ENCODE assay signal across 8 mouse cellular contexts in genomic region chr8:45999138-45999783, GRCm38 (mm10). TPM values are rescaled to one million over a fixed set of nuclear protein-coding genes. Genes with fewer than 3 reads are reported as not detected.
DNase-seq lines count a peak whose midpoint lies in the region; ATAC-seq and TF ChIP-seq lines count a peak whose summit lies in the region.

TSS of gene Lrp2bp (plus strand) at chr8:45999303.

- peak within 1 kb of the TSS; percentile 96 for H3K27ac ChIP-seq in heart, embryonic 11.5 days (ENCODE audit: low read depth, low read length)
- H3K27ac ChIP-seq in MEL (ENCODE audit: control insufficient read depth, low read depth, low read length), result peak within 1 kb of the TSS; percentile 74
- H3K27ac ChIP-seq in forebrain, embryonic 13.5 days, result peak within 1 kb of the TSS; percentile 97
- H3K27ac ChIP-seq in kidney, embryonic 14.5 days (ENCODE audit: low read depth, low read length), result peak within 1 kb of the TSS; percentile 95
- H3K27ac ChIP-seq in lung, postnatal 0 days (ENCODE audit: low read length), result peak within 1 kb of the TSS; percentile 94
- H3K27ac ChIP-seq in stomach, embryonic 16.5 days (ENCODE audit: low read length), result peak within 1 kb of the TSS; percentile 98

- H3K4me3 ChIP-seq in heart, embryonic 11.5 days (ENCODE audit: low read depth, low read length), result peak within 1 kb of the TSS; percentile 58
- peak within 1 kb of the TSS; percentile 71 to 86 for H3K4me3 ChIP-seq in MEL (ENCODE audit: control insufficient read depth in 1 of 2, insufficient read depth in 1 of 2, low read depth in 2 of 2, low read length in 2 of 2)
- peak within 1 kb of the TSS; percentile 52 for H3K4me3 ChIP-seq in forebrain, embryonic 13.5 days
- peak within 1 kb of the TSS; percentile 43 for H3K4me3 ChIP-seq in kidney, embryonic 14.5 days (ENCODE audit: low read length)
- H3K4me3 ChIP-seq in lung, postnatal 0 days (ENCODE audit: low read depth, low read length), result peak within 1 kb of the TSS; percentile 53
- H3K4me3 ChIP-seq in stomach, embryonic 16.5 days (replicated peaks; ENCODE audit: low read length), result peak within 1 kb of the TSS; percentile 50

- peaks cover 8% of the 10 kb centered on the region for H3K36me3 ChIP-seq in heart, embryonic 11.5 days (ENCODE audit: control insufficient read depth, insufficient read depth, low read length)
- H3K36me3 ChIP-seq in MEL (ENCODE audit: control insufficient read depth in 1 of 2, insufficient read depth in 2 of 2, low read length in 2 of 2), result peaks cover 21 to 23% of the 10 kb centered on the region in 2 experiments
- peaks cover 24% of the 10 kb centered on the region for H3K36me3 ChIP-seq in forebrain, embryonic 13.5 days (ENCODE audit: poor library complexity, severe bottlenecking)
- H3K36me3 ChIP-seq in kidney, embryonic 14.5 days (ENCODE audit: control insufficient read depth, insufficient read depth, low read length), result peaks cover 22% of the 10 kb centered on the region
- H3K36me3 ChIP-seq in lung, postnatal 0 days (ENCODE audit: insufficient read depth, low read length), result 0 out of 2 replicates have a peak, but pooled peaks cover 4% of the 10 kb centered on the region
- H3K36me3 ChIP-seq in stomach, embryonic 16.5 days (ENCODE audit: control insufficient read depth, insufficient read depth, low read length), result no peaks in the 10 kb centered on the region

- WGBS in heart, embryonic 11.5 days (ENCODE audit: insufficient replicate concordance), result 5% methylated on average over 22 of the region's 22 CpGs
- WGBS in forebrain, embryonic 13.5 days, result 3% methylated on average over 22 of the region's 22 CpGs
- 1% methylated on average over 22 of the region's 22 CpGs for WGBS in kidney, embryonic 14.5 days
- WGBS in lung, postnatal 0 days, result 1% methylated on average over 22 of the region's 22 CpGs
- 2% methylated on average over 22 of the region's 22 CpGs for WGBS in stomach, embryonic 16.5 days

- ATAC-seq in heart, embryonic 11.5 days (replicated peaks; ENCODE audit: insufficient number of reproducible peaks, low FRiP score, low TSS enrichment), result peak; percentile 29; the same call in 1 of the 2 replicates
- ATAC-seq in forebrain, embryonic 13.5 days, result no peak
- peak; percentile 21 for ATAC-seq in kidney, embryonic 14.5 days (ENCODE audit: low FRiP score, low TSS enrichment)
- peak; percentile 31 for ATAC-seq in lung, postnatal 0 days
- ATAC-seq in stomach, embryonic 16.5 days (ENCODE audit: insufficient read depth, low FRiP score), result peak; percentile 37; the same call in 1 of the 2 replicates

- peak within 1 kb of the TSS; percentile 74 for H3K9ac ChIP-seq in heart, embryonic 11.5 days (ENCODE audit: low read depth, low read length)
- peak within 1 kb of the TSS; percentile 75 for H3K9ac ChIP-seq in MEL (ENCODE audit: control insufficient read depth, low read depth, low read length, poor library complexity, severe bottlenecking)
- H3K9ac ChIP-seq in forebrain, embryonic 13.5 days, result peak within 1 kb of the TSS; percentile 86
- peak within 1 kb of the TSS; percentile 76 for H3K9ac ChIP-seq in kidney, embryonic 14.5 days (ENCODE audit: low read depth, low read length)
- peak within 1 kb of the TSS; percentile 71 for H3K9ac ChIP-seq in lung, postnatal 0 days (replicated peaks; ENCODE audit: low read depth)
- peak within 1 kb of the TSS; percentile 84 for H3K9ac ChIP-seq in stomach, embryonic 16.5 days (ENCODE audit: low read length)

- intact Hi-C loops in heart, postnatal 36 days (cut with DNase I), result loop anchor here (2.0 kb wide), 2 partner anchors 24 to 152 kb away; partner anchors contain the start of genes 1700029J07Rik, Cfap97 and Ufsp2

- no peak for TF ChIP-seq EP300 in MEL (IDR thresholded peaks at IDR 0.05; ENCODE audit: low read depth in 1 of 2, low read length in 2 of 2)
- TF ChIP-seq EP300 in lung, postnatal 0 days (IDR thresholded peaks at IDR 0.05), result no peak

- TF ChIP-seq CTCF in MEL (IDR thresholded peaks at IDR 0.05 in 2 of 3, conservative IDR thresholded peaks at IDR 0.05 in 1 of 3; ENCODE audit: control insufficient read depth in 1 of 3, insufficient read depth in 1 of 3, low read depth in 2 of 3, low read length in 3 of 3, poor library complexity in 1 of 3, severe bottlenecking in 1 of 3), result no peak
- peak; percentile 45; the same call in 1 of the 2 replicates for TF ChIP-seq CTCF in lung, postnatal 0 days (IDR thresholded peaks at IDR 0.05)

- no peak for TF ChIP-seq POLR2A in MEL (IDR thresholded peaks at IDR 0.05; ENCODE audit: control insufficient read depth in 1 of 2, insufficient read depth in 1 of 2, low read depth in 1 of 2, low read length in 2 of 2, poor library complexity in 1 of 2)

- peaks cover 8% of the 10 kb centered on the region for H3K79me2 ChIP-seq in MEL (ENCODE audit: control insufficient read depth, insufficient read depth, low read length, poor library complexity)

- no peak for DNase-seq in heart, postnatal 36 days
- no peak for DNase-seq in MEL (ENCODE audit: low read depth, low spot score)
- DNase-seq in lung, postnatal 0 days (ENCODE audit: low spot score), result peak; percentile 73
- DNase-seq in MN1 (ENCODE audit: low spot score), result no peak

- TF ChIP-seq RAD21 in MEL (IDR thresholded peaks at IDR 0.05; ENCODE audit: low read depth, low read length), result no peak

- H3K4me1 ChIP-seq in heart, embryonic 11.5 days (ENCODE audit: control insufficient read depth, insufficient read depth, low read length), result peaks cover 5% of the 10 kb centered on the region; the same call in 1 of the 2 replicates
- peaks cover 11 to 19% of the 10 kb centered on the region in 2 experiments; a peak in 3 of 4 replicates for H3K4me1 ChIP-seq in MEL (ENCODE audit: control insufficient read depth in 1 of 2, insufficient read depth in 2 of 2, low read length in 2 of 2)
- H3K4me1 ChIP-seq in forebrain, embryonic 13.5 days, result peaks cover 17% of the 10 kb centered on the region
- H3K4me1 ChIP-seq in kidney, embryonic 14.5 days (ENCODE audit: control insufficient read depth, insufficient read depth, low read length), result no peaks in the 10 kb centered on the region
- peaks cover 9% of the 10 kb centered on the region for H3K4me1 ChIP-seq in lung, postnatal 0 days (ENCODE audit: insufficient read depth, low read depth, low read length)
- H3K4me1 ChIP-seq in stomach, embryonic 16.5 days (ENCODE audit: control insufficient read depth, insufficient read depth, low read length), result 0 out of 2 replicates have a peak, but pooled peaks cover 3% of the 10 kb centered on the region

- H3K27me3 ChIP-seq in heart, embryonic 11.5 days (ENCODE audit: control insufficient read depth, insufficient read depth, low read length), result no peaks in the 10 kb centered on the region
- no peaks in the 10 kb centered on the region for H3K27me3 ChIP-seq in MEL (ENCODE audit: control insufficient read depth in 1 of 2, insufficient read depth in 2 of 2, low read length in 2 of 2)
- no peaks in the 10 kb centered on the region for H3K27me3 ChIP-seq in forebrain, embryonic 13.5 days
- H3K27me3 ChIP-seq in kidney, embryonic 14.5 days (ENCODE audit: control insufficient read depth, insufficient read depth, low read length), result no peaks in the 10 kb centered on the region
- no peaks in the 10 kb centered on the region for H3K27me3 ChIP-seq in lung, postnatal 0 days (replicated peaks; ENCODE audit: insufficient read depth, low read length)
- H3K27me3 ChIP-seq in stomach, embryonic 16.5 days (ENCODE audit: control insufficient read depth, insufficient read depth, low read length), result no peaks in the 10 kb centered on the region

- no peaks in the 10 kb centered on the region for H3K9me3 ChIP-seq in heart, embryonic 11.5 days (replicated peaks; ENCODE audit: control insufficient read depth, low read length)
- H3K9me3 ChIP-seq in MEL (replicated peaks; ENCODE audit: insufficient read depth, low read length), result no peaks in the 10 kb centered on the region
- no peaks in the 10 kb centered on the region for H3K9me3 ChIP-seq in forebrain, embryonic 13.5 days (replicated peaks)
- no peaks in the 10 kb centered on the region for H3K9me3 ChIP-seq in kidney, embryonic 14.5 days (ENCODE audit: control insufficient read depth, low read length)
- H3K9me3 ChIP-seq in lung, postnatal 0 days (ENCODE audit: low read length), result no peaks in the 10 kb centered on the region
- H3K9me3 ChIP-seq in stomach, embryonic 16.5 days (replicated peaks; ENCODE audit: control insufficient read depth, low read length), result no peaks in the 10 kb centered on the region

- H3K4me2 ChIP-seq in heart, embryonic 11.5 days, result peak within 1 kb of the TSS; percentile 86
- H3K4me2 ChIP-seq in forebrain, embryonic 13.5 days, result peak within 1 kb of the TSS; percentile 71
- peak within 1 kb of the TSS; percentile 64 for H3K4me2 ChIP-seq in kidney, embryonic 14.5 days (replicated peaks; ENCODE audit: low read depth, low read length)
- H3K4me2 ChIP-seq in lung, postnatal 0 days (replicated peaks; ENCODE audit: low read depth, low read length), result peak within 1 kb of the TSS; percentile 85
- peak within 1 kb of the TSS; percentile 81 for H3K4me2 ChIP-seq in stomach, embryonic 16.5 days (ENCODE audit: low read depth, low read length)

TF ChIP-seq in MEL, 35 proteins besides CTCF, POLR2A, EP300 and RAD21:
- TF ChIP-seq ZMIZ1 (IDR thresholded peaks at IDR 0.05; ENCODE audit: low read depth, low read length) (no peak), MYC (IDR thresholded peaks at IDR 0.05; ENCODE audit: low read depth, low read length) (no peak), BHLHE40 (IDR thresholded peaks at IDR 0.05; ENCODE audit: borderline replicate concordance, low read depth, low read length) (peak; percentile 15; the same call in 1 of the 2 replicates), ZNF384 (IDR thresholded peaks at IDR 0.05; ENCODE audit: low read depth, low read length) (peak; percentile 47), MXI1 (IDR thresholded peaks at IDR 0.05; ENCODE audit: low read depth, low read length) (no peak), UBTF (IDR thresholded peaks at IDR 0.05; ENCODE audit: borderline replicate concordance, insufficient read depth, low read depth, low read length) (no peak), MEF2A (IDR thresholded peaks at IDR 0.05; ENCODE audit: extremely low read depth, insufficient replicate concordance, low read depth, low read length, poor library complexity, severe bottlenecking) (no peak), POLR2AphosphoS2 (IDR thresholded peaks at IDR 0.05; ENCODE audit: low read length) (no peak)

RNA-seq across cellular contexts. Expression of gene Lrp2bp, which starts in this region (rescaled TPM):
- 0.89 and 1.2 TPM in 2 replicates for polyA plus RNA-seq in heart, embryonic 11.5 days (2014; fragmentation: Nextera tagmentation; extraction: Ambion mirVana)
- total RNA-seq in heart, postnatal 36 days (2021), result under 1 TPM; 0.57 to 0.69 TPM
- total RNA-seq in MEL (2012; rRNA removed), result 0.16 TPM in 1 of 2 replicates, not detected in the other
- under 1 TPM in 1 of 2 experiments, not detected in 1; 0.40 TPM for polyA plus RNA-seq in MEL (2012; ENCODE audit: insufficient read depth in 1 of 2, insufficient read length in 2 of 2, low read depth in 1 of 2, low replicate concordance in 2 of 2, missing spikeins in 1 of 2)
- 0.30 and 0.34 TPM in 2 replicates for polyA plus RNA-seq in forebrain, embryonic 13.5 days (2015; fragmentation: Nextera tagmentation; extraction: Ambion mirVana)
- 0.32 and 0.39 TPM in 2 replicates for polyA plus RNA-seq in kidney, embryonic 14.5 days (2014; fragmentation: Nextera tagmentation; extraction: Ambion mirVana)
- 0.76 and 0.91 TPM in 2 replicates for polyA plus RNA-seq in lung, postnatal 0 days (2015; fragmentation: Nextera tagmentation; extraction: Ambion mirVana)
- 0.37 and 0.71 TPM in 2 replicates for polyA plus RNA-seq in stomach, embryonic 16.5 days (2015; fragmentation: Nextera tagmentation; extraction: Ambion mirVana)

Comparison
In these comparisons a context has a peak if more than half of its experiments do, and no peak if none do; other contexts are left out.
1. Peak in ATAC-seq, H3K4me3 ChIP-seq, H3K27ac ChIP-seq, H3K9ac ChIP-seq and H3K4me2 ChIP-seq in kidney, embryonic 14.5 days; RNA of the gene not detected or under 1 TPM.
2. Peak in DNase-seq, ATAC-seq, H3K4me3 ChIP-seq, H3K27ac ChIP-seq, H3K9ac ChIP-seq and H3K4me2 ChIP-seq in lung, postnatal 0 days; RNA of the gene not detected or under 1 TPM.
3. Peak in ATAC-seq, H3K4me3 ChIP-seq, H3K27ac ChIP-seq, H3K9ac ChIP-seq and H3K4me2 ChIP-seq in stomach, embryonic 16.5 days; RNA of the gene not detected or under 1 TPM.